Mouse (Mus musculus): Measurements from ENCODE around the gene Gda.

Gene Gda

GRCm38 (mm10) chr19:21461221-21461960 lies 11.9 kb downstream of the Gda start:
- DNase-seq (ENCODE audit: inconsistent age in 2 of 2, low spot score in 1 of 2), result no peak

DNA sequence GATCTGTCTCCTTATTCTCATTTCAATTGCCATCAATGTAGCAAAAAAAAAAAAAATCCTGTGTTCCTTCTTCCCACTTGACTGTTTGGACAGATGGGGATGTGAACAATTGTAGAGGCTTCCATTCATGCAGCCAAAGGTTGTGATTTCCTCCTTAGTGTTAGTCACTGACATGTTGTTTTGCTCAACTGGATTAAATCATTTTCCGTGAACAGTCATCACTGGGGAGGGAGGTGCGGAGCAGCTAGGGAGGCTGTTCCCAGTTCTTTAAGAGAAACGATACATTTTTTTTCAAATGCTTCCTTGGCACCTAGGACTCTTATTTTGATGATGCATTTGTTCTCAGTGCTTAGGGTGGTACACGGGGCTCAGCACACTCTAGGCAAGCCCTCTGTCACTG lies 15.8 kb downstream of the Gda start:
- DNase-seq (ENCODE audit: inconsistent age in 2 of 2, low spot score in 1 of 2), result peak in 1 of 2 experiments; percentile 46

GRCm38 (mm10) chr19:21441787-21442186 lies 31.5 kb downstream of the Gda start:
- DNase-seq (ENCODE audit: inconsistent age in 2 of 2, low spot score in 1 of 2), result no peak

- peak in 1 of 2 experiments; percentile 23 for DNase-seq (ENCODE audit: inconsistent age in 2 of 2, low spot score in 1 of 2)
These were observed 32.4 kb downstream of the Gda start for GRCm38 (mm10) chr19:21440841-21441240.

- peak in 1 of 2 experiments; percentile 80 for DNase-seq (ENCODE audit: inconsistent age in 2 of 2, low spot score in 1 of 2)
These were observed 34.0 kb downstream of the Gda start for GRCm38 (mm10) chr19:21439141-21439737.

- no peak for DNase-seq (ENCODE audit: inconsistent age in 2 of 2, low spot score in 1 of 2)
These were observed 36.7 kb downstream of the Gda start for GRCm38 (mm10) chr19:21436566-21436965.

- no peak for DNase-seq (ENCODE audit: inconsistent age in 2 of 2, low spot score in 1 of 2)
These were observed 39.9 kb downstream of the Gda start for GRCm38 (mm10) chr19:21433348-21433747.

- DNase-seq (ENCODE audit: inconsistent age in 2 of 2, low spot score in 1 of 2), result no peak
These were observed 40.4 kb downstream of the Gda start for GRCm38 (mm10) chr19:21432879-21433278.

- DNase-seq (ENCODE audit: inconsistent age in 2 of 2, low spot score in 1 of 2), result no peak
These were observed 41.0 kb downstream of the Gda start for GRCm38 (mm10) chr19:21432286-21432685.

DNA sequence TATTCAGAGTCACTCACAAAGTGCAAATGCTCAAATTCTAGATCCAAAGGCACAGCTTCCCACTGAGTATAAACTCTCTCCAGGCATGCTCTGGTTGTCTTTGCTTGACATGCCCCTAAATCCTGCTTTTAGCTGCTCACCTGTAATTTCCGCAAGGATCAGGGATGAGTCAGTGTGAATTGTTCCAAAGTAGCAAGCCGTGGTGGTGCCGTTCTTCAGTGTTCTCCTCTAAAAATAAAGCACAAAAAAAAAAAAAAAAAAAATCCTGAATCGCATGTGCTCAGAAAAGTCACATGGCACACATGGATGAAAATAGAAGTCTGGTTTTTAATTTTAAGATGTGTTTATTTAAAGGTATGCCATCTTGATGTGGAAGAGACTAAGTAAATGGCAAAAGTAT lies 47.9 kb downstream of the Gda start:
- no peak for DNase-seq (ENCODE audit: inconsistent age in 2 of 2, low spot score in 1 of 2)

- no peak for DNase-seq (ENCODE audit: inconsistent age in 2 of 2, low spot score in 1 of 2)
These were observed 49.5 kb downstream of the Gda start for GRCm38 (mm10) chr19:21423731-21424130.

DNA sequence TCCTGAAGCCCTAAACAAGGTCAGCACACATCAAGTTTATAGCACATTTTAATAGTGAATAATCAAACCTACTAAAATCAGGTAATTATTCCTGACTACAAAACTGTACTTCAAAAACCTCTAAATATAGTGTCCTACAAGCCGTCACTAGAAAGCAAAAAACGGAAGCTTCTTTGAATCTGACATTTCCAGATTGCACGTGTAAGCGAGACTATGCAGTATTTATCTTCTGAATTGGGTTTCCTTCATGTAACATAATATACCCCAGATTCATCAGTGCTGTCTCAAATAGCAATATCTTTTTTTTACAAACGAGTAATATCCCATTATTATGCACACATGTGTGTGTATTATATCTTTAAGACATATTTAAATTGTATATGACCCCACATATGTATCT lies 54.8 kb downstream of the Gda start:
- DNase-seq (ENCODE audit: inconsistent age in 2 of 2, low spot score in 1 of 2), result no peak

GRCm38 (mm10) chr19:21415377-21415776 lies 57.9 kb downstream of the Gda start:
- no peak for DNase-seq (ENCODE audit: inconsistent age in 2 of 2, low spot score in 1 of 2)

- no peak for DNase-seq (ENCODE audit: inconsistent age in 2 of 2, low spot score in 1 of 2)
These were observed 64.1 kb downstream of the Gda start for GRCm38 (mm10) chr19:21409178-21409577.

DNA sequence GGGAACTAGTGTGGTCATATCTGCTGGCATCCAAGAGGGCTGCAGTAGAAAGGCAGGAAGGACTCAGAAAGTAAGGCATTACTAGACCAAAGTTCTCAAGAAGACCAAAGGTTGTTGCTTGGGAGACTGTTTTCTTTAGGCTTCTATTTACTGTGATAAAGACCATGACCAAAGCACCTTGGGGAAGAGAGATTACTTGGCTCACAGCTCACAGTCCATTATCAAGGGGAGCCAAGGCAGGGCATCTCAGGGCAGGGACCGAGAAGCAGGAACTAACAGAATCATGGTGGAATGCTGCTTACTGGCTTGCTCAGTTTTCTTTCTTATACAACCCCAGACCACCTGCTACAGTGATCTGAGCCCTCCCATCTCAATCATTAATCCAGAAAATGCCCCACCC lies 65.9 kb downstream of the Gda start:
- DNase-seq (ENCODE audit: inconsistent age in 2 of 2, low spot score in 1 of 2), result no peak

GRCm38 (mm10) chr19:21397994-21398393 lies 75.3 kb downstream of the Gda start:
- DNase-seq (ENCODE audit: inconsistent age in 2 of 2, low spot score in 1 of 2), result no peak

DNA sequence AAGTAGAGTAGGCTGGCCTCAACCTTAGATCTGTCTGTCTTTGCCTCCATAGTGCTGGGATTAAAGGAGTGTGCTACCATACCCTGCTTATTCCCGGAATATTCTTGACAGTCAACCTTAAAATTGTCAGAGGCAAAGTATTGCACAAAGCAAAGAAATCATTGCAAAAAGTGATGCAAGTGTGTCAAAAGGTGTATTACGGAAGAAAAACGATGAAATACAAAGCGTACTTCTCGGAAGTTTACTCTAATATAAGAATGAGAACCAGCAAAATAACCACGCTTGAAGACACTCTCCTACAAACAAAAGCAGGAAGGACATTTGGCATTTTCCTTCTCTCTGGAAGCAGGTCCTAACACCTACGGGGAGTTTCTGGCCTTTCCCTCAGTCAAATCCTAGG lies 76.9 kb downstream of the Gda start:
- DNase-seq (ENCODE audit: inconsistent age in 2 of 2, low spot score in 1 of 2), result no peak

- DNase-seq (ENCODE audit: inconsistent age in 2 of 2, low spot score in 1 of 2), result no peak
These were observed 82.3 kb downstream of the Gda start for GRCm38 (mm10) chr19:21390904-21391303.

DNA sequence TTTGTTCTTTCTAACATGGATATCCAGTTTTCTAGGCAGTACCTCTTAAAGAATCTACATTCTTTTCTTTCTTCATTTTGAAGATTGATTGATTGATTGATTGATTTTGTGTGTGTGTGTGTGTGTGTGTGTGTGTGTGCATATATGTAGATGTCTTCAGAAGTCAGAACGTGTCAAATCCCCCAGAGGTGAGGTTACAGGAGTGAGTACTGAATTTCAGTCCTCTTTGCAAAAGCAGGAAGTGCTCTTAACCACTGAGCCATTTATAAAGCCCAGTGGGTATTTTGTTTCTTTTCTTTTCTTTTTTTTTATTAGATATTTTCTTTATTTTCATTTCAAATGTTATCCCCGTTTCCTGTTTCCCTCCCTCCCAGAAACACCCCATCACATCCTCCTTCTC lies 86.4 kb downstream of the Gda start:
- DNase-seq (ENCODE audit: inconsistent age in 2 of 2, low spot score in 1 of 2), result no peak

DNA sequence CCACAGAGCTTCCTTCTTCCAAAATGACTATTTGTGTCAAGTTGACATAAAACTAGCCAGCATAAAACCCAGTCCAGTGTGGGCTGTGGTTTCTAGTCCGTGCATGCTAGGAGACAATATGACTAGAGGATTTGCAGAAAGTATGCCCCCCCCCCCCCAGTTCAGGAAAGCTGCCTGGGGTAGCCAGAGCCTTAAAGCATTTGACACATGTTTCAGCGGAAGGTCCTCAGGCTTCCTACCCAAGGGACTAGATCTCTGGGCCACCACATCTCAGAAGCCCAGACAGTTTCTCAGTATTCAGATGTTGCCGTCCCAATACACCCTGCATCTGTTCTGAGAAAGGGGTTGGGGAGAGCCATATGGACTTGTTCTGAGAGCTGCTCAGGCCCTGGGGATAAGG lies 89.0 kb downstream of the Gda start:
- no peak for DNase-seq (ENCODE audit: inconsistent age in 2 of 2, low spot score in 1 of 2)

- no peak for DNase-seq (ENCODE audit: inconsistent age in 2 of 2, low spot score in 1 of 2)
These were observed 89.6 kb downstream of the Gda start for GRCm38 (mm10) chr19:21383491-21384226.

DNA sequence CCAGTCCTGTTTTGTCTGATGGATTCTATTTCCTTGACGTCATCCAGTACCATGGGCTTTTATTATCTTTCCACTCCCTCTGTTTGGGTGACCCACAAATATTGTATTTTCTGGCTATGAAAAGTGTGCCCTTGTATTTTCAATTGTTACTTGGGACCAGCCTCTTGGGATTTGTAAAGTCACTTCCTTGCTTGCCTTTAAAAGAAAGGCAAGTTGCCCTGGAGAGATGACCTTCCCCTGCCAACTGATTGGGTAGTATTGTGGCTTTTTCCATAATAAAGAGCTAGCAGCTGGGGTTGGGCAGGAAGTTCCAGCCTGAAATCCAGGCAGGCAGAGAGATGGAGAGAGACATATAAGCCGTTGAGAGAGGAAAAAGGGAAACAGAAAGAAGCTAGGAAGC lies 91.5 kb downstream of the Gda start:
- DNase-seq (ENCODE audit: inconsistent age in 2 of 2, low spot score in 1 of 2), result peak in 1 of 2 experiments; percentile 36

Measured in adrenal gland, adult (tissue).